Mouse (Mus musculus) cortical plate, adult 2 months (tissue): ENCODE data around the gene Elp4.

ENCODE experiments used
- CTCF ChIP-seq: fragments of 200-500 bp; IDR thresholded peaks from 2 replicates; pipeline ENCODE4 v1.5.1; 2011; ENCODE audit warnings: mild to moderate bottlenecking, control low read depth, low read length; ENCODE audit not compliant: insufficient read depth; ENCODE audit errors: extremely low read depth
- POLR2A ChIP-seq: fragments of 200-500 bp; IDR thresholded peaks from 2 replicates; pipeline ENCODE4 v1.6.1; 2011; ENCODE audit warnings: mild to moderate bottlenecking, low read length, control low read depth; ENCODE audit not compliant: insufficient read depth; ENCODE audit errors: extremely low read depth

GRCm38 (mm10) chr2:105669881-105670730, 234.3 kb downstream of the Elp4 start:
- no peak for TF ChIP-seq POLR2A
- TF ChIP-seq CTCF, result no peak
